Mouse (Mus musculus): Measurements from ENCODE around the gene Ckm. TPM values are rescaled to one million over a fixed set of nuclear protein-coding genes. Genes with fewer than 3 reads are reported as not detected.

Ckm gene
- total RNA-seq, 2 experiments from 2014 or later = not detected

DNA sequence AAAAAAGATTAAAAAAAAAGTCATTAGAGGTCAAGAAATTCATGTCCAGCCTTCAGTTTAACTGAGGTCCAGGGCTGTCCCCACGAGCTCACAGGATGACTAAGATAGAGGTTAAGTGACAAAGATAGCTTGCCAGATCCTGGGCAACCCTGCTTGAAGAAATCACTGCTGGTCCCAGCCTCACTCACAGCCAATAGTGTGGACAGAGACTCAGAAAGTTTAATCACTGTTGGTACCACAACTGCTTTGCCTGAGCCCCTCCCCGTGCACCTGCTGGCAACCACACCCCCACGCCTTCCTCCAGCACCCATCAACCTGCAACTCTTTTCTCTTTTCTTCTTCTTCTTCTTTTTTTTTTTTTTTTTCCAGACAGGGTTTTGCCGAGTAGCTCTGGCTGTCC lies 19.5 kb downstream of the Ckm start:
- no peak for DNase-seq (ENCODE audit: low spot score in 2 of 2)
- intact Hi-C loops (cut with DNase I) = no loop called here

DNA sequence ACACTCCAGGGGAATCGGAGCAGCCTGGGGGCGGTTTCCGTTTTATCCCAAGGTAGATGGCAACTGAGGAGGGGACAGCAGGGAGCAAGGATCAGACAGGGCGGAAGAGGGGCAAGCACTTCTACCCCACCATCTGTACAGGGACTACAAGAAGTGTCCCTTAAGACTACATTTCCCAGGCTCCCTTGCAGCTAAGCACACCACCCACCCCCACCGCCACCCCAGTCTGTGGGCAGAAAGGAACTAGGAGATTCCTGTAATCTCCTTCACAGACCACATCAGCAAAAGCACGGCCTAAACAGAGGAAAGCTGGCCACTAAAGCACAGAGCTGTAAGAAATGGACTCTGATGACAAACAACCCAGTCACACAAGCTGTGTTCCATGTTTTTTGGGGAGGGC lies 21.8 kb downstream of the Ckm start:
- peak; percentile 32 to 78 for DNase-seq (ENCODE audit: low spot score in 2 of 2)
- intact Hi-C loops (cut with DNase I) = no loop called here

DNA sequence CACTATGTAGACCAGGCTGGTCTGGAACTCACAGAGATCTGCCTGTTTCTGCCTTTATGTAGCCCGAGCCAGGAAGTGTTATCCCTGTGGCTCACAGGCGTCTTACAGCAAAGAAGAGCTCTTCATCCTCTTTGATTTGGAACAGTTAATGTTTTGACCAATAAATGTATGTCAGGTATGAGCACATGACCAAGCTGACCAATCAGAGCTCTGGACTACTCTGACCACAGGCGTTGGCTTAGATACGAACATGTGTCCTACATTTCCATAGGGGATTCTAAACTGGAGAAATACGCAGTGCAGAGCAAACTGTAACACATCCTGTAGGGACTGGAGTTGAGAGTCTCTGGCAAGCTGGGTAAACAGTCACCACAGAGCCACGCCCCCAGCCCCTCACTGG lies 22.3 kb downstream of the Ckm start:
- intact Hi-C loops (cut with DNase I) = no loop called here
- peak in 1 of 2 experiments; percentile 62 for DNase-seq (ENCODE audit: low spot score in 2 of 2)

DNA sequence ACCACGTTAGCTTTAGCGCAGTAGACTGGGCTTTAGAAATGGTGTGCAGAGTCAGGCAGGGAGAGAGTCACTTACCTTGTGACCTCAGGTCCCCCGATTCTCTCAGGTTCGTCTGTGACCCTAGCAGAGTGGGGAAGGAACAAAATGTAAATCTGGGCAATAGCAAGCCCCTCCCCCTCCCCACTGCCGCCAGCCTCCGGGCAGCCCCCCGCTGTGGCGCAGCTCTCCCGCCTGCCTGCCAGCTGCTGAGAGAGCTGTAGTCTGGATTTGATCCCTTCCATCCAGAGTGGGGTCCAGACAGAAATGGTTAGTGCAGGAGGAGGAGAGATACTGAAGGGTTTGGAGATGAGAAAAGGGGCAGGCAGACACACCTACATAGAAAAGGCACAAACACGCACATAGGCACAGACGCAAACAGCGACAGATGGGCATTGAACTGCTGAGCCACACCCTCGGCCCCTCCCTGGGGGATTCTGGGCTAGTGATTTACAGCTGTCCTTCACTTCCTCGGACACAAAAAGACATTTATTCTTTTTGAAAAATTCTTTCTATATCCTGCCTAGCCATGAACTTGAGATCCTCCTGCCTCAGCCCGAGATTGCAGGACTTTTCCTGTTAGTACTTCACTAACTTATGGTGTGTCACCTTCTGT lies 23.5 kb downstream of the Ckm start:
- intact Hi-C loops (cut with DNase I) = no loop called here
- no peak for DNase-seq (ENCODE audit: low spot score in 2 of 2)

DNA sequence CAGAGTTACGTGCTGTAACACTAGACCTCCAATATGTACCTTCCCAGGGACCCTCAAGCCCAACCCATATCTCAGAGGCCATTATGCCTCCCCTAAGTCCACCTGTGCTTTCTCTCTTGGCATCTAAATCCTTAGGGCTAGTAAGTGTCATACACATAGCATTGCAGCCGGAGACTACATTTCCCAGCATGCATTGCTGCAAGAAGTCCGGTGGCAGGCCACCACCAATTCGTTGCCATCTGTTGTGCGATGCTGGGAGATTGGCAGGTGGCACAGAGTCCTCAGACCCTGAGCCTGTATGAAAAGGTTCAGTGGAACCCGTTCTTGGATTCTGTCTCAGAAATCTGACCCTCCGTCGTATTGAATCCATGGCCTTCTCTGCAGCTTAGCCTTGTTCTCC lies 25.1 kb downstream of the Ckm start:
- intact Hi-C loops (cut with DNase I) = loop anchor here (10.0 kb wide), 1 partner anchor 55 kb away; no protein-coding TSS in a partner anchor
- no peak for DNase-seq (ENCODE audit: low spot score in 2 of 2)

DNA sequence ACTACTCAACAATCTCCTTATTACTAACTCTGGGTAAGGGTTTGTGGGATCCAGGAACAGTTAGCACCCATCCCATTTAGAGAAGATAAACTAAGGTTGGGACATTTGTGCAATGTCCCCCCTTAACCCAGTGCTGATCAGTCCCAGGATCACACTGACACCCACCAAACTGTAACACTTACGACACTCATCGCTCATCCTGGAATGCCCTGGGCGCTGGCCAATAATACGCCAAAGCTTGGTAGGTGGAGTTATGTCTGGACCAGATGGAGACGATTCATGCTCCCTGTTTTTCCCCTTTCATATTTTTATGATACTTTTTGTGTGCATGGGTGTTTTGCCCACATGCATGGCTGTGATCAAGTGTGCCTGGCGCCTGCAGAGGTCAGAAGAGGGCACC lies 25.8 kb downstream of the Ckm start:
- intact Hi-C loops (cut with DNase I) = loop anchor here (10.0 kb wide), 1 partner anchor 56 kb away; no protein-coding TSS in a partner anchor
- no peak for DNase-seq (ENCODE audit: low spot score in 2 of 2)

DNA sequence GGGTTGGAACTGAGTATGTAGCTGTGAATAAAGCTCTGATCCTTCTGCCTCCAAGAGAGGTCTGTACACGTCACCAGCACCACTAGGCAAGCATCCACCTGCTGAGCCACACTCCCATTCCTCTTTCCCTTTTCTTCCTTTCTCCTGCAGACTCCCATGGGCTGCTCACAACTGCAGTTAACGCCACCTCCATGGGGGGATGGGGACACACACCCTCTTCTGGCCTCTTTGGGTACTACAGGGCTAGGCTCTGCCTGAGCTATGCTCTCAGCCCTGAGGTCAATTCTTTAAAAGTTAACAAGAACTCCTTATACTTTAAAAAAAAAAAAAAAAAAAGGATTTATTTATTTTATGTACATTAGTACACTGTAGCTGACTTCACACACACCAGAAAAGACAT lies 27.9 kb downstream of the Ckm start:
- no peak for DNase-seq (ENCODE audit: low spot score in 2 of 2)
- intact Hi-C loops (cut with DNase I) = loop anchor here (10.0 kb wide), 1 partner anchor 58 kb away; no protein-coding TSS in a partner anchor

DNA sequence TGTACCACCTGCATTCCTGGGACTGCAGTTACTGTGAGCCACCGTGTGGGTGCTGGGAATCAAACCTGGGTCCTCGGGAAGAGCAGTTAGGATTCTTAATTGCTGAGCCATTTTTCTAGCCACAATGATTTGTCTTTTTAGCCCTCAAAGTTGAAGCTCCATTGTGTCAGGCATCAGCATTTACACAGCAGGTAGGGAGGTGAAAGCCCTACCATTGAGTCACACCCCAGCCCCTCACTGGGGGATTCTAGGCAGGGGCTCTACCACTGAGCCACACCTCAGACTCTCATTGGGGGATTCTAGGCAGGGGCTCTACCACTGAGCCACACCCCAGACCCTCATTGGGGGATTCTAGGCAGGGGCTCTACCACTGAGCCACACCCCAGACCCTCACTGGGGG lies 31.7 kb downstream of the Ckm start:
- DNase-seq (ENCODE audit: low spot score in 2 of 2) = no peak
- intact Hi-C loops (cut with DNase I) = loop anchor here (10.0 kb wide), 1 partner anchor 61 kb away; no protein-coding TSS in a partner anchor

DNA sequence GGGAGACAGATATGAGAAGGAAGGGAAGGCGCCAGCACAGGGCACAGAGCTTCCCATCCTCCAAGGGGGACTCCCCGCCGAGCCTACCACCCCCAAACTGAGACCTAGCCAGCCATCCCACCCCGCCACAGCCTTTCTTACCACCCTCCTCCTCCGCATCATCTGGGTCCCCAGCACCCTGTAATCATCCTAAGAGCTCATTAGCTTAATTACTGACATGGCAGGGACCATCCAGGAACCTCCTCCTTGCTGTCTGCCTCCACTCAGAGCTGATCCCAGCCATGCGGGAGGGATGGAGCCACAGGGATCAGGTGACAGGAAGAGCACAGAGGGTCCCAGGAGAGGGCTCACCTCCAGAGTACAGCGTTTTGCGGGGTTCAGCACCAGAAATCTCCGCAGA lies 32.5 kb downstream of the Ckm start:
- no peak for DNase-seq (ENCODE audit: low spot score in 2 of 2)
- intact Hi-C loops (cut with DNase I) = loop anchor here (10.0 kb wide), 1 partner anchor 62 kb away; no protein-coding TSS in a partner anchor

DNA sequence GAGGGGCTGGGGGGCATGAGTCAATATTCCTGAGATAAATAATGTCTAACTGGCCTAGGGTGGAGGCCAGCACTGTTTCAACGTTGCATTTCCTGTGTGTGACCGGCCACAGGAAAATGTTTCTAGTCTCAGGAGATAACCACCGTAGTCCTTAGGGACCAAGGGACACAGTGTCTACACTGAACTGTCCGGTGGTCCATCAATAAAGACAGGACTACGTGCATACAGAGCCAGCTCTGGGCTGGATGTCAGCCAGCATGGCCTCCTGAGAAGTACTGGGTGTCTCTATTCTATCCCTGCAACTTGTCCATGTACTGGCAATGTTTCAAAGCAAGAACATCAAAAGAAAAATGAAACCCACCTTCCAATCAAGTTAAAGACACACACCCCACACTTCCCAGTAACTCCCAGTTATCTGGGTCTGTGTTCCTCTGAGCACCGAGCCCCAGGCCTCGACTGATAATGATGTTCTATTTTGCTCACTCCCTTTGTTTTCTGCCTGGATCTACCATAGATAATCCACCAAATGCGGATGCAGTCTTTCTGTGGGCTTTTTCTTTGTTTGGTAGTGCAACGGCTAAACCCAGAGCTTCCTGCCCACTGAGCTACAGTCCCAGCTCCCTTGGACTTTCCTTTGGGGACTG lies 37.0 kb downstream of the Ckm start:
- intact Hi-C loops (cut with DNase I) = no loop called here
- DNase-seq (ENCODE audit: low spot score in 2 of 2) = no peak

DNA sequence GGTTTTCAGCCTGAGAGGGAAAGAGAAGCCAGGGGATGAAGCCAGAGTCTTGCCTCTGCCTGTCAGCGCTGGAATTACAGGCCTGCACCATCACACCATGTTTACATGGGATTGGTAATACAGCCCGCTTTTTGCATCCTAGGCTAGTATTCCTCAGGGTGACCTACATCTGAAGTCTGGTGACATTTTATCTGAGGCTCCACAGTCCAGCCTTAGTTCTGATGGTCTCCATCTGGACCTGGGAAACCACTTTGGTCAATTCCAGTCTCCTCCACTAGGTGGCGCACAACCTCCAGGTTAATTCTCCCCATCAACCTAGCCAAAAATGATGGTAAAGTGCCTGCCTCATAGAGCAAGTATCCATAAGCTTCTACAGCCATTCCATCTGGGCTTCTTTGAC lies 38.8 kb downstream of the Ckm start:
- intact Hi-C loops (cut with DNase I) = no loop called here
- DNase-seq (ENCODE audit: low spot score in 2 of 2) = peak; percentile 84 to 85

DNA sequence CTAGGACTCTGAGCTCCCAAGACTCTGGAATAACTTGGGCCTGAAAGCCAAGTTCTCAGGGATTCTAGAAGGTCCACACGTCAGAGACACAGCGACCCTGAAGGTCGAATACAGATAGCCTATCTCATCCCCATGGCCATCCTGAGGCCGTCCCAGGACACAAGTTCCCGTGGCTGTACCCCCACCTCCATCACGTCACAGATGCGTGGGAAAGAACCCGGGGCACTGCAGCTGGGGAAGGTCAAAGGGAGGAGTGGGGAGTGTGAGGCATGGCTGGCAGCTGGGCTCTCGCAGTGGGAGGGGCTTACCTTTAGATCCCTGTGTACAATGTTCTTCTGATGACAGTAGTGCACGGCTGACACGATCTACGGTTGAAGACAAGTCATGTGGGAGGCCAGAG lies 40.2 kb downstream of the Ckm start:
- DNase-seq (ENCODE audit: low spot score in 2 of 2) = no peak
- intact Hi-C loops (cut with DNase I) = no loop called here

DNA sequence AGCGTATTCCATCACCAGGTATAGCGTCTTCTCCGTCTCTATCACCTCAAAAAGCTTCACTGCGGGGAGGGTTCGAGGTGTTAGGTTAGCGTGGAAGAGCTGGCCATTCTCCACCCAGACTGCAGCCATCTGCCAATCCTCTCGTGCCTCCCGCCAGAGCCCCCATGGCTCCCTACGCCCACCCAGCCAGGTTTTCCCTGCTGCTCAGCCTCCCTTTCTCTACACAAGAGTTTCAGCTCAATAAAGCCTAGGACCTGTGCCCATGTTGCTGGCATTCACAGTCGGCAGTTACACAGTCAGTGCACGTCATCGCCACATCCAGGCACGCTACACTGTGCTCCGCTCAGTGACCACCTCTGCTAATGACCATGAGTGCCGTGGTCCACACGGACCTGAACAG lies 43.1 kb downstream of the Ckm start:
- DNase-seq (ENCODE audit: low spot score in 2 of 2) = peak in 1 of 2 experiments; percentile 53
- intact Hi-C loops (cut with DNase I) = no loop called here

DNA sequence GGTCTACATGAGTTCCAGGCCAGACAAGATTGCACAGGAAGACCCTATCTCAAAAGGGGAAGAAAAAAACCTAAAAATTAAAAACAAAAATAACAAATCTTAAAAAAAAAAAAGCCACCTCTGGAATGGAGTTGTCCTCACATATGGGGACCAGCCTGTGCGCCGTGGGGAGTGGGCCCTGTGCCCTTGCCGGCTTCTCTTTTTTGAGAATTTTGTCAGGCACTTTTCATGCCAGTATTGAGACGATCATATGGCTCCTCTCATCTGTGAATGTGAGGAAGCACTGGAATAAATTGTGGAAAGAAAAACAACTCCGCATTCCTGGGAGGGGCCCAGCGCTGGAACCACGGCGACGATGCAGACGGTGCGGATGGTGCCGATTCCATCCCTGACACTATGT lies 44.6 kb downstream of the Ckm start:
- intact Hi-C loops (cut with DNase I) = no loop called here
- no peak for DNase-seq (ENCODE audit: low spot score in 2 of 2)

DNA sequence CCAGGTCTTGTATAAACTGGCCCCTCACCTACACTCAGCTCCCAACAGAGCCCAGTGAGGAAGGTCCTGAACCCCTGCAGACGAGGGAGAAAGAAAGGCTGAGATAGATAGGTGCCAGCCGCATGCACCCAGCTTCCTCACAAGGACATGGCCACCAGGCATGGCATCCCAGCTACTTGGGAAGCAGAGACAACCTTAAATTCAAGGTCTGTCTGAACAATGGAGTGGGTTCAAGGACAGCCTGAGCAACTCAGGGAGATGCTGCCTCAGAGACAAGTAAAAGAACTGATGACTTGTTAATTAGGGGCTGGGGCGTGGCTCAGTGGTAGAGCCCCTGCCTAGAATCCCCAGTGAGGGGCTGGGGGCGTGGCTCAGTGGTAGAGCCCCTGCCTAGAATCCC lies 50.6 kb downstream of the Ckm start:
- no peak for DNase-seq (ENCODE audit: low spot score in 2 of 2)
- intact Hi-C loops (cut with DNase I) = loop anchor here (5.0 kb wide), 1 partner anchor 107 kb away; the partner anchor contains the start of gene Ppp1r37

DNA sequence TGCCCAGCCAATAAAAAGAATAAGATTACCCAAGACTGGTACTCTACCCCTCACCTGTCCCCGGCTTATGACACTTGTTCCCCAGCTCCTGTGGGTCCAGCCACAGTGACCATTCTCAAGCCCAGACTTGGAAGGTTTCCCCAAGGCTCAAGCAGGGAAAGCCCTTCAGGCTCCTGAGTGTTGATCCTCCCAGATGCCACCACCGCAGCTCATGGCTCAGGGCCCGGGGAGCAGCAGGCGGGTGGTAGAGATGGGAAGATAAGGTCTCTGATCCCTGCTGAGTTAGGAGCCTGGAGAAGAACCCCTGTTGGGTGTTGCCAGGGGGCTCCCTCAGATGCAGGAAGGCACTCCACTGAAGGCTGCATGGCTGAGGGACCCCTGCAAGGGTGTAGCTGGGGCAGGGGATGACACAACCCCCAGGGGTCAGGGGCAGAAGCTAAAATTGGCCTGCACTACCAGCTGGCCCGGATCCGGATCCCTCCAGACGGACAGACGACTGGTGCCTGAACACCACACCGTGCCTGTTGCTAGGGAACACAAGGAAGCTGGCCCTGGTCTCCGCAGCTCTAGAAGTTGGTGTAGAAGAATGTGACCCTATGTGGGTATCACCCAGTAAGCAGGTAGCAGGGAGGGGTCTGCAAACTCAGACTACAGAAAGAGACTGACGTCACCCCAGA lies 51.4 kb downstream of the Ckm start:
- DNase-seq (ENCODE audit: low spot score in 2 of 2) = no peak
- intact Hi-C loops (cut with DNase I) = loop anchor here (5.0 kb wide), 1 partner anchor 106 kb away; the partner anchor contains the start of gene Ppp1r37

DNA sequence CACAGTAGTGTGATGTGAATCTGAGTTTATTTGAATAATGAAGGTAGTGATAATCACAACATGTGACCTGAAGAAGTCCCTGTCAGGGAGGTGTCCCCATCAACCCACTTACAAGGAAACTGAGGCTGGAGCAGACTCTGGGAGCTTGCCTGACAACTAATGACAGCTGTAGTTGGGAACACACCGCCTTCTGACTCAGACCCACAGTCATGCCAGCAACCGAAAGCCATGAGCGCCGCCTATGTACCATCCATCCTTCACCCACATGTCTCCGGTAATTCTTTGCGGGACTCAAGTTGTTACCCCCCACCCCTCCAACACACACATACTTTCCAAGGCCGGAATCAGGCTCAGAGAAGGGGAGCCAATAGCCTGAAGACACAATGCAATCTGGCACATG lies 52.1 kb downstream of the Ckm start:
- intact Hi-C loops (cut with DNase I) = loop anchor here (5.0 kb wide), 1 partner anchor 106 kb away; the partner anchor contains the start of gene Ppp1r37
- DNase-seq (ENCODE audit: low spot score in 2 of 2) = peak; percentile 26 to 50

DNA sequence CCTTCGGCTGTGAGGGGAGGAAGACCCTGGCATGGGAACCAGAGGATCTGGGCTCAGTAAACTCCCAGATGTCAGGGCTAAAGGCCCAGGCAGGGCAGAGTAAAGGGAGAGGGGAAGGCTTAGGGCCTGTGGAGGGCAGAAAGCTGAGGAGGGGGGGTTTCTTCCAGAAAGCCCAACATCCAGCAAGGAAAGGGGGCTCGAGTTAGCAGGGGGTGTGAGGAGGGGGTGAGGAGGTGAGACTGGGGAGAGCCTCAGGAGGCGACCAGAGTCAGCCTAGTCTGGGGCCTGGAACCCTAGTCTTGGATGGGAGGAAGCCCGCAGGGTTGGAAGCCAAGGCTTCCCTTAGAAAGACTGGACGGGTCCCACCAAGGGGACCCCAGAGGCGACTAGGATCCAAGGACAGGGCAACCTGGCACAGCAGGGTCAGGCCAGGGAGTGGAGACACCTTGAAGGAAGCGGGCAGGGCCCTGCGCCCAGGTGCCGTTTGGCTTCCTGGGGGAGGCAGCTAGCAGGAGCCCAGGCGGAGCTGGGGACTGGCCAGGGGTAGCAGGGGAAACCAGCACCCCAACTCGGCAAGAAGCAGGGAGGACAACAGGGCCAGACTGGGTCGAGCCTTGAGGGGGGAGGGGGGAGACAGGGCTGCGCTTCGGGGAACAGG lies 53.0 kb downstream of the Ckm start:
- intact Hi-C loops (cut with DNase I) = loop anchor here (5.0 kb wide), 1 partner anchor 105 kb away; the partner anchor contains the start of gene Ppp1r37

DNA sequence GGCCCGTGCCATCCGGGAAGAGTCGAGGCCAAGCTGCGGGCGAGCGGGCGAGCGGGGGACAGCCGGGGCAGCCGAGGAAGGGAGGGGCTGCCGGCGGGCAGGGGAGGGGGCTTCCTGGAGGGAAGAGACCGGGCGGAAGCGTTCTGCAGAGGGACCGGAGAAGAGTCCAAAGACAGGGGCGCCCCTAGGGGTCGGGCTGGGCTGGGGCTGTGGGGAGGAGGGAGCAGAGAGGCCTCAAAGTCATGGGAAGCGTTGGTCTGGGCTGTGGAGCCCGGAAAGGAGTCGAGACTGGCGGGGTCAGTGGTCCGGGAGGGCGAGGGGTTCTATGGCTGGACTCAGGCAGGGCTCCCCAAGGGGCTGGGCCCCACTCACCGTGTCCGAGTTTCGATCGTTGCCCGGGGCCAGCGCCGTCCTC lies 53.5 kb downstream of the Ckm start:
- DNase-seq (ENCODE audit: low spot score in 2 of 2) = no peak
- intact Hi-C loops (cut with DNase I) = loop anchor here (5.0 kb wide), 1 partner anchor 104 kb away; the partner anchor contains the start of gene Ppp1r37

More for the DNA sequence above, 53.0 kb downstream of the Ckm start:
- DNase-seq (ENCODE audit: low spot score in 2 of 2) = no peak

All from left cerebral cortex, postnatal 25 days (tissue).